Mouse (Mus musculus) left cerebral cortex, adult 2 months (tissue): ENCODE measurements around the gene Ccdc85c. TPM values are rescaled to one million over a fixed set of nuclear protein-coding genes. Genes with fewer than 3 reads are reported as not detected.

Experiments
- DNase-seq, 2 experiments: peaks; one replicate each; pipeline ENCODE4 v3.0.0; 2021 to 2022; ENCODE audit warnings: low spot score in 2 of 2, mixed read lengths in 1 of 2; ENCODE audit errors: extremely low spot score in 1 of 2
- H3K27ac ChIP-seq: fragments of 200-600 bp; 2 replicates; pipeline ENCODE4 v1.8.1; 2022
- H3K4me3 ChIP-seq: fragments of 200-600 bp; 2 replicates; pipeline ENCODE4 v1.8.1; 2022
- CTCF ChIP-seq: fragments of 200-600 bp; IDR thresholded peaks from 2 replicates; pipeline ENCODE4 v1.8.1; 2022; ENCODE audit warnings: antibody characterized with exemption, mild to moderate bottlenecking, moderate library complexity
- intact Hi-C: fragments of 180-260 bp; cut with DNase I; formaldehyde crosslinking; loops from one replicate; pipeline ENCODE4 v1.15.1; 2025
- total RNA-seq, 2 experiments: library from RNA; stranded (reverse); gene quantifications; 2 replicates each; pipeline ENCODE4 v1.2.3; 2021

Gene Ccdc85c
- total RNA-seq, 2 experiments from 2014 or later, result 73.7 to 79.3 TPM

- no peak for DNase-seq
- TF ChIP-seq CTCF, result peak; percentile 59
- H3K4me3 ChIP-seq, result no peak overlapping the region
- H3K27ac ChIP-seq, result no peak overlapping the region
- intact Hi-C loops, result no loop called here
These were observed 44.1 kb downstream of the Ccdc85c start for GRCm38 (mm10) chr12:108230821-108231794.

GRCm38 (mm10) chr12:108230077-108230476, 45.1 kb downstream of the Ccdc85c start:
- no peak overlapping the region for H3K27ac ChIP-seq
- TF ChIP-seq CTCF, result no peak
- no peak overlapping the region for H3K4me3 ChIP-seq
- DNase-seq, result no peak
- intact Hi-C loops, result no loop called here

DNA sequence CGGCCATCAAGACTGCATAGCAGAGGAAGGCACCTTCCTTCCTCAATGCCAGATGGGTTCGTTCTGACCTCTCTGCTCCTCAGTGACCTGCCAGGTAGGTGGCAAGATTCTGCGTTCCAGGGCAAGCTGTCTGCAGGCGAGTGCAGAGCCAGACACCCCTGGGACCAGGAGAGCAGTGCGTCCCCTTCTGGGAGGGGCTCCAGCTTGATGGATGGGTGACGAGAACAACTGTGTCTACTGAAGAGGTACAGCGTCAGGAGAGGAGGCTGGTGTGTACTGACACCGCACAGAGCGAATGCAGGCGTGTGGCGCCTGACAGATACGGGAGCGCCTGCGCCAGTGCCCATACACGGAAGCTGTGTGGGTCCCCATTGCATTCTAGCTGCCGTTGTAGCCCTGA, 47.7 kb downstream of the Ccdc85c start:
- no peak overlapping the region for H3K27ac ChIP-seq
- no peak for TF ChIP-seq CTCF
- no peak for DNase-seq
- H3K4me3 ChIP-seq, result no peak overlapping the region
- intact Hi-C loops, result no loop called here

DNA sequence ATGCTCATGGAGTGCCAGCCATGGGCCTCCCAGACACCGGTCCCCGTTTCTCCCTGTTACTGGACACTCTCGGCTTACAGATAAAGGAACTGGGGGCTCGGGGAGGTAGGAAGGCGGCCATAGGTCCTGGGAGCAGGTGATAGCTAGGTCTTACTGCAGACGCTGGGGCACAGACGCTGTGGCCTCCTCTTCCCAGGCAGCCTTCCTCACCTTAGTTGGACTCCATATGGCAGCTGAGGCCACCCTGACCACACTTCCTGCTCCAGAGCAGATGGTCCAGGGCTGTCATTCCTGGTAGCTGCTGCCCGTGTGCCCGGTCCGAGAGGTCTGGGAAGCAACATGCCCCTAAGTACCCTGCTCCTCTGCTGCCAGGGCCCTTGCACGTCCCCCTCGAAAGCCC, 48.3 kb downstream of the Ccdc85c start:
- intact Hi-C loops, result no loop called here
- no peak for DNase-seq
- no peak overlapping the region for H3K27ac ChIP-seq
- H3K4me3 ChIP-seq, result no peak overlapping the region
- no peak for TF ChIP-seq CTCF

- TF ChIP-seq CTCF, result no peak
- no peak for DNase-seq
- no peak overlapping the region for H3K27ac ChIP-seq
- intact Hi-C loops, result no loop called here
- H3K4me3 ChIP-seq, result no peak overlapping the region
These were observed 49.0 kb downstream of the Ccdc85c start for GRCm38 (mm10) chr12:108226216-108226615.

GRCm38 (mm10) chr12:108225781-108226180, 49.4 kb downstream of the Ccdc85c start:
- no peak overlapping the region for H3K4me3 ChIP-seq
- H3K27ac ChIP-seq, result no peak overlapping the region
- no peak for DNase-seq
- no peak for TF ChIP-seq CTCF
- intact Hi-C loops, result no loop called here

GRCm38 (mm10) chr12:108223357-108223756, 51.9 kb downstream of the Ccdc85c start:
- no peak overlapping the region for H3K27ac ChIP-seq
- TF ChIP-seq CTCF, result no peak
- intact Hi-C loops, result no loop called here
- no peak for DNase-seq
- H3K4me3 ChIP-seq, result no peak overlapping the region

- Histone ChIP-seq H3K4me3 (no peak overlapping the region), H3K27ac (no peak overlapping the region)
- no peak for TF ChIP-seq CTCF
- intact Hi-C loops, result no loop called here
- no peak for DNase-seq
These were observed 53.5 kb downstream of the Ccdc85c start for GRCm38 (mm10) chr12:108221712-108222111.

- no peak overlapping the region for H3K4me3 ChIP-seq
- intact Hi-C loops, result no loop called here
- peak; percentile 14; the same call in 1 of the 2 replicates for TF ChIP-seq CTCF
- no peak overlapping the region for H3K27ac ChIP-seq
- no peak for DNase-seq
These were observed 54.0 kb downstream of the Ccdc85c start for GRCm38 (mm10) chr12:108221206-108221605.

- intact Hi-C loops, result no loop called here
- Histone ChIP-seq H3K27ac (no peak overlapping the region), H3K4me3 (no peak overlapping the region)
- no peak for TF ChIP-seq CTCF
- DNase-seq, result no peak
These were observed 54.6 kb downstream of the Ccdc85c start for GRCm38 (mm10) chr12:108220621-108221020.

GRCm38 (mm10) chr12:108219825-108220616, 55.2 kb downstream of the Ccdc85c start:
- Histone ChIP-seq H3K4me3 (no peak overlapping the region), H3K27ac (peak overlapping the region; percentile 24; the same call in 1 of the 2 replicates)
- TF ChIP-seq CTCF, result no peak
- intact Hi-C loops, result loop anchor here (10.0 kb wide), 1 partner anchor 315 kb away; no protein-coding TSS in a partner anchor
- DNase-seq, result no peak

GRCm38 (mm10) chr12:108219163-108219562, 56.1 kb downstream of the Ccdc85c start:
- DNase-seq, result no peak
- Histone ChIP-seq H3K27ac (peak overlapping the region; percentile 24; the same call in 1 of the 2 replicates), H3K4me3 (no peak overlapping the region)
- TF ChIP-seq CTCF, result no peak
- intact Hi-C loops, result loop anchor here (10.0 kb wide), 1 partner anchor 316 kb away; no protein-coding TSS in a partner anchor
